Mouse (Mus musculus) hindbrain, postnatal 0 days (tissue): ENCODE data around the gene Ccdc86. TPM values are rescaled to one million over a fixed set of nuclear protein-coding genes. Genes with fewer than 3 reads are reported as not detected.

ENCODE experiments used
- ATAC-seq: fragments of 200-750 bp; cut with Nextera tagmentation; 2 replicates; pipeline ENCODE4 v1.8.0; 2017; ENCODE audit warnings: mild to moderate bottlenecking, moderate TSS enrichment, moderate library complexity
- DNase-seq: peaks from one replicate; pipeline ENCODE4 v3.0.0-alpha.2; 2015; ENCODE audit warnings: low spot score
- H3K27ac ChIP-seq: fragments of 300-500 bp; sonication (generic); 2 replicates; pipeline ENCODE4 v1.5.1; 2014; ENCODE audit warnings: mild to moderate bottlenecking
- H3K27me3 ChIP-seq: fragments of 300-500 bp; sonication (generic); 2 replicates; pipeline ENCODE4 v1.6.1; 2014; ENCODE audit warnings: low read length, mixed read lengths; ENCODE audit not compliant: insufficient read depth
- H3K36me3 ChIP-seq: fragments of 300-500 bp; sonication (generic); 2 replicates; pipeline ENCODE4 v1.6.1; 2014; ENCODE audit warnings: low read length, mixed read lengths; ENCODE audit not compliant: insufficient read depth
- H3K4me1 ChIP-seq: fragments of 300-500 bp; sonication (generic); 2 replicates; pipeline ENCODE4 v1.6.1; 2014; ENCODE audit warnings: antibody characterized with exemption, low read length, mixed read lengths; ENCODE audit not compliant: insufficient read depth
- H3K4me2 ChIP-seq: fragments of 300-500 bp; sonication (generic); 2 replicates; pipeline ENCODE4 v1.6.1; 2014; ENCODE audit warnings: low read depth, mild to moderate bottlenecking, low read length, moderate library complexity, mixed read lengths
- H3K4me3 ChIP-seq: fragments of 300-500 bp; sonication (generic); 2 replicates; pipeline ENCODE4 v1.5.1; 2014; ENCODE audit warnings: low read length
- H3K9ac ChIP-seq: fragments of 300-500 bp; sonication (generic); replicated peaks from 2 replicates; pipeline ENCODE4 v1.6.1; 2014; ENCODE audit warnings: mild to moderate bottlenecking, low read length, moderate library complexity, mixed read lengths
- H3K9me3 ChIP-seq: fragments of 300-500 bp; sonication (generic); 2 replicates; pipeline ENCODE4 v1.6.1; 2016; ENCODE audit warnings: low read length, mixed read lengths
- CTCF ChIP-seq: IDR thresholded peaks from 2 replicates; pipeline ENCODE4 v1.5.1; 2016; ENCODE audit warnings: antibody characterized with exemption, control low read depth, low read depth
- WGBS: fragments of 180-500 bp; shearing (Covaris S2); extraction: QIAGEN DNeasy Blood & Tissue Kit; methylation state at CpG from one replicate; pipeline ENCODE4 v1.1.7; 2014; 5-methylcytosine and 5-hydroxymethylcytosine counted together
- polyA plus RNA-seq: library from polyadenylated mRNA; unstranded; fragments of >200 nt; fragmentation: Nextera tagmentation; extraction: Ambion mirVana; gene quantifications from 2 replicates; pipeline ENCODE4 v1.2.1, GENCODE M21; 2015
- total RNA-seq: library from RNA; depleted of rRNA; stranded (reverse); fragments of >200 nt; gene quantifications from 2 replicates; pipeline ENCODE4 v1.2.3, GENCODE M21; 2014; rRNA removed

Ccdc86 gene
- total RNA-seq (5.3 and 5.4 TPM in 2 replicates), polyA plus RNA-seq (14.2 and 15.1 TPM in 2 replicates)

- H3K36me3 ChIP-seq: peaks cover 8% of the 10 kb centered on the region
- peaks cover 15% of the 10 kb centered on the region; the same call in 1 of the 2 replicates for H3K4me1 ChIP-seq
- no peaks in the 10 kb centered on the region for H3K9me3 ChIP-seq
- peak; percentile 98 for ATAC-seq
- peak within 1 kb of the TSS; percentile 60 for H3K27ac ChIP-seq
- H3K27me3 ChIP-seq: no peaks in the 10 kb centered on the region
- peak within 1 kb of the TSS; percentile 51 for H3K4me3 ChIP-seq
- peak within 1 kb of the TSS; percentile 95 for H3K4me2 ChIP-seq
- TF ChIP-seq CTCF: no peak
- WGBS: under 1% methylated on average over 30 of the region's 30 CpGs
- DNase-seq: peak; percentile 100
- H3K9ac ChIP-seq: peak within 1 kb of the TSS; percentile 83
Measured at GRCm38 (mm10) chr19:10949112-10949511, at the start of gene Ccdc86. Gene Ccdc86 (minus strand): TSS chr19:10949266.

GRCm38 (mm10) chr19:10993150-10993549, 44.1 kb upstream of the Ccdc86 start, which contains the start of gene Ms4a15:
Gene Ms4a15 (minus strand): TSS chr19:10993250.
- no peak within 1 kb of the TSS for H3K4me2 ChIP-seq

GRCm38 (mm10) chr19:10991911-10992310, 42.8 kb upstream of the Ccdc86 start:
- H3K27ac ChIP-seq: no peak overlapping the region
- TF ChIP-seq CTCF: no peak
- no peak overlapping the region for H3K4me3 ChIP-seq
- no peaks in the 10 kb centered on the region for H3K4me1 ChIP-seq
- no peaks in the 10 kb centered on the region for H3K9me3 ChIP-seq
- no peak overlapping the region for H3K9ac ChIP-seq
- no peak overlapping the region for H3K4me2 ChIP-seq
- no peak for DNase-seq
- ATAC-seq: no peak
- no peaks in the 10 kb centered on the region for H3K27me3 ChIP-seq
- H3K36me3 ChIP-seq: no peaks in the 10 kb centered on the region

More at GRCm38 (mm10) chr19:10993150-10993549, 44.1 kb upstream of the Ccdc86 start, which contains the start of gene Ms4a15:
- no peak for ATAC-seq
- H3K27me3 ChIP-seq: no peaks in the 10 kb centered on the region
- H3K27ac ChIP-seq: no peak within 1 kb of the TSS
- no peak for DNase-seq
- H3K4me1 ChIP-seq: no peaks in the 10 kb centered on the region
- no peak for TF ChIP-seq CTCF
- WGBS: 87% methylated on average over 7 of the region's 7 CpGs
- no peaks in the 10 kb centered on the region for H3K9me3 ChIP-seq
- H3K36me3 ChIP-seq: no peaks in the 10 kb centered on the region
- H3K4me3 ChIP-seq: no peak within 1 kb of the TSS
- no peak within 1 kb of the TSS for H3K9ac ChIP-seq

GRCm38 (mm10) chr19:10990751-10991150, 41.7 kb upstream of the Ccdc86 start:
- Histone ChIP-seq H3K9me3 (no peaks in the 10 kb centered on the region), H3K4me2 (no peak overlapping the region), H3K27ac (no peak overlapping the region), H3K27me3 (no peaks in the 10 kb centered on the region), H3K4me3 (no peak overlapping the region), H3K36me3 (no peaks in the 10 kb centered on the region), H3K4me1 (no peaks in the 10 kb centered on the region), H3K9ac (no peak overlapping the region)
- DNase-seq (no peak), ATAC-seq (no peak)
- WGBS: 70% methylated on average over 1 of the region's 1 CpGs
- TF ChIP-seq CTCF: no peak

- no peak overlapping the region for H3K4me3 ChIP-seq
- no peaks in the 10 kb centered on the region for H3K36me3 ChIP-seq
- no peak overlapping the region for H3K27ac ChIP-seq
- no peaks in the 10 kb centered on the region for H3K4me1 ChIP-seq
- WGBS: 85% methylated on average over 1 of the region's 1 CpGs
- no peak for ATAC-seq
- H3K27me3 ChIP-seq: no peaks in the 10 kb centered on the region
- H3K9ac ChIP-seq: no peak overlapping the region
- no peak for DNase-seq
- TF ChIP-seq CTCF: no peak
- no peaks in the 10 kb centered on the region for H3K9me3 ChIP-seq
- no peak overlapping the region for H3K4me2 ChIP-seq
Measured at GRCm38 (mm10) chr19:10988563-10988962, 39.5 kb upstream of the Ccdc86 start.

GRCm38 (mm10) chr19:10985889-10986288, 36.8 kb upstream of the Ccdc86 start:
- H3K27ac ChIP-seq: no peak overlapping the region
- no peaks in the 10 kb centered on the region for H3K27me3 ChIP-seq
- H3K4me2 ChIP-seq: no peak overlapping the region
- no peak for TF ChIP-seq CTCF
- WGBS: 82% methylated on average over 4 of the region's 4 CpGs
- H3K9ac ChIP-seq: no peak overlapping the region
- no peaks in the 10 kb centered on the region for H3K4me1 ChIP-seq
- no peaks in the 10 kb centered on the region for H3K36me3 ChIP-seq
- H3K9me3 ChIP-seq: no peaks in the 10 kb centered on the region
- DNase-seq (no peak), ATAC-seq (no peak)
- no peak overlapping the region for H3K4me3 ChIP-seq

GRCm38 (mm10) chr19:10984551-10984950, 35.5 kb upstream of the Ccdc86 start:
- Histone ChIP-seq H3K27me3 (no peaks in the 10 kb centered on the region), H3K27ac (no peak overlapping the region), H3K36me3 (no peaks in the 10 kb centered on the region), H3K4me1 (no peaks in the 10 kb centered on the region), H3K9me3 (no peaks in the 10 kb centered on the region), H3K4me3 (no peak overlapping the region), H3K4me2 (no peak overlapping the region), H3K9ac (no peak overlapping the region)
- DNase-seq: no peak
- ATAC-seq: no peak
- WGBS: 80% methylated on average over 13 of the region's 13 CpGs
- TF ChIP-seq CTCF: no peak
